Mouse (Mus musculus) E14TG2a.4 (cell line): ENCODE data around the gene Gm20388.

Source experiments
- CTCF ChIP-seq: conservative IDR thresholded peaks from 2 replicates; pipeline ENCODE4 v1.5.1; 2014; ENCODE audit warnings: low read length
- NANOG ChIP-seq: IDR thresholded peaks from 2 replicates; pipeline ENCODE4 v1.6.1; 2014; ENCODE audit warnings: borderline replicate concordance, low read length, mixed read lengths
- POU5F1 ChIP-seq: IDR thresholded peaks from 2 replicates; pipeline ENCODE4 v1.6.1; 2014; ENCODE audit warnings: low read length, borderline replicate concordance

DNA sequence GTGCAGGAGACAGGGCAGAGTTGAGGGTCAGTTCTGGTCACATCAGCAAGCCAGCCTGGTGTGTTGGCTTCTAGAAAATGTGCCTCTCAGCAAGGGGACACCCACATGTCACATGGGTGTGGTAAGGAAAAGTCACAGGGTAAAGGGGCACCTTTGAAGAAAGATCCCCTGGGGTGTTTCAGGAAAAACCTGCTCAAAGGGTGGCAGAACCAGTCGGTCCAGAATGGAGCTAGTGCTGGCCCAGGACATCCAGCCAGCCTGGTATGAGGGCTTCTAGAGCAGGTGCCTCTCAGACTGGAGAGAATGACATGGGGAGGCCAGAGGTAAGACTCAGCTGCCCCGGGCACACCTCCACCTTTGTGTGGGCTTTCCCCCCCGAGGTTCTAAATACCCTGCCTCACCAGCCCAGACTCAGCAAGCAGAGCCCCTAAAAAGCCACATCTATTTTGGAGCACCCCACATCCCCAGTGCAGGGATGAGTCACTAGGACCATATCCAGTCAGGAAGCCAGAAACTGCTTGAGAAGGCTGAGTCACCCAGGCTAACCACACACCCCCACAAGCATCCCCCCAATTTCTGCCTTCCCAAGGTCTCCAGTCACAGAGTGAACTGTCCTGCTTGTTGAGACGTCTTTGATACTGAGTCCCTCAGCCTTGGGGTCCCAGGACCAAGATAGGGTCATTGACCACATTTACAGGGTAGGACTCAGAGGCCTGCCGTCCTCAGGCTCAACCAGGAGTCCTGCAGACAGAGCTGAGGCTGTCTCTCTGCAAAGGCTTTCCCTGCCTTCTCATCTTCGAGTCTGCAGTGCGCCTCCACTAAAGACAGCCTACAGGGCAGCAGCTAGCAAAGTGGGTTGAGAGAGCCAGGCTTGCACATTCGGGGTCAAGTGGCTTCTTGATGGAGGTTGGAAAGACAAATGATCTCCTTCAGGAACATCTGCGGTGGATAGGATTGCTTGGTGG is 2445.3 kb downstream of the Gm20388 start:
- TF ChIP-seq CTCF (no peak), NANOG (no peak), POU5F1 (no peak)
